Mouse (Mus musculus): ENCODE measurements at regions not wholly inside any gene's neighbourhood (a gene's known extent, or its start where the extent isn't known, plus 50 kb on each side); places are given as distances from the start of the nearest gene placed in this dataset.
"Not testable (repeated sequence)": the region's sequence is repeated elsewhere in the genome, so short reads cannot be mapped to it uniquely, and the experiment has no call there.

DNA sequence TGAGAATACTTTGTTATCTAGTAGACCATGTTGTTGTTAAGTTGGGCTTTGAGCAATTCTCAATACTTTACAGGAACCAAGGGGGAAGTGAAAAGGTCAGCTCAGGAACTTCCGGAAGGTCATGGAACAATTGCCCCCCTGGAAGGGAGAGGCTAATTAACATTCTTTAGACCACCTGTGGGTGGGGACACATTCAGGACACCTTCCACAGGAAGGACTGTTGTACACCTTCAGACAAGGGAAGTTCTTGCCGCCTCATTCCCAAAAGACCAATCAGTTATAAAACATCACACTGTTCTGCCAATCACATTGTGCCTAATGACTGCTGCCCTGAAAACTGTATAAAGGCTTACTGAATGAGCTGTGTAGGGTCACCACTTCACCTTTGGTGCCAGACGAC lies 701.2 kb downstream of the Trib2 start:
- DNase-seq (ENCODE audit: low spot score) = no peak

DNA sequence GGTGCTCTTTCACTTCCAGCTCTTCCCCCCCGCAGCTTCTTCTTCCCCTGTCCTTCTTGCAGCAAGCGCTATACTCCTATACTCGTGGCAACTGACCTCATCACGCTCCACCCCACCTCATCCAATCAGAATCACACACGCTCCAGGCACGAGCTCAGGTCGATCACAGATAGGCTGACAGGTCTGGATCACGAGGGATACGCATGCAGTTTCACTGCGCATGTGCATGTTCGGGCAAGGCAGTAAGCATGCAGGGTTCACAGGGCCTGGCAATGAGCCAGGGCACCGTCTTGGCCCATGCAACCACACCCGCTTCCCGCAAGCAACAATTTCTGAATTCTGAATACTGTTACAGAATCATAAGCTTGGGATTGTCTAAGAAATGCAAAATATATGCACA lies 701.9 kb downstream of the Trib2 start:
- no peak for DNase-seq (ENCODE audit: low spot score)

DNA sequence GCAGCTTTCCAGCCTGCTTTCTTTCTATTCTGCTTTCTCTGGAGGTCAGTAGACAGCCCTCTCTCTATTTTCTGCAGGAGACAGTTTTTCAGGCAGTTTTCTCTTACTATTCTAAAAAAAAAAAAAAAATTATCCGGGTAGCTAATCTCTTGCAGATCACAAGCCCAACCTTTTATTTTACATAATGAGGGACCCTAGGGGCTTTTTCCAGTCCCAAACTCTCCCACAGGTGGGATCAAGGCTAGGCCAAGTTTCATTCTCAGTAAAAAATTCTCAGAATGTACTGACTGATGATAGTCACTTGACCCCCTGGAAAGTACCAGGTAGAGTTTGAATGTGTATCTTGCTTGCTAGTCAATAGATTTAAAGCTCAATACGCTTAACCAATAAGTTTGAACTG lies 705.7 kb downstream of the Trib2 start:
- no peak for DNase-seq (ENCODE audit: low spot score)

DNA sequence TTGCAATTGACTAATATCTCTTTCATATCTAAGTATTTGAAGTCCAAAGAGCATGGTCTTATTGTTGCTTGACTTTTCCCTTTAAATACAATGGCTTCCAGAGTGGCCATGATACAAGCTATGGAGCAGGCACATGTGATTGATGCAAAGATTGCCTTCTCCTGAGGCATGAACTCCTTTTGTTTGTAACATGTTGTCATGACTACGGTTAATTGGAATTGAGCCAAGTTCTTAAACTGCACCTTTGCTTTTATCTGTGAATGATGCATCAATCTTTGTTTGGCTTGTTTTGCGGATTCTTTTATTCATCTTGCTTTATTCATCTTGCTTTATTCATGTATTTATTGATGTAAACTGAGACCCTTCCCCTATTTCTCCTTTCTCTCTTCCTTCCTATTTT lies 711.8 kb downstream of the Trib2 start:
- DNase-seq (ENCODE audit: low spot score) = no peak

GRCm38 (mm10) chr12:15078615-15079014 lies 738.1 kb downstream of the Trib2 start:
- no peak for DNase-seq (ENCODE audit: low spot score)

DNA sequence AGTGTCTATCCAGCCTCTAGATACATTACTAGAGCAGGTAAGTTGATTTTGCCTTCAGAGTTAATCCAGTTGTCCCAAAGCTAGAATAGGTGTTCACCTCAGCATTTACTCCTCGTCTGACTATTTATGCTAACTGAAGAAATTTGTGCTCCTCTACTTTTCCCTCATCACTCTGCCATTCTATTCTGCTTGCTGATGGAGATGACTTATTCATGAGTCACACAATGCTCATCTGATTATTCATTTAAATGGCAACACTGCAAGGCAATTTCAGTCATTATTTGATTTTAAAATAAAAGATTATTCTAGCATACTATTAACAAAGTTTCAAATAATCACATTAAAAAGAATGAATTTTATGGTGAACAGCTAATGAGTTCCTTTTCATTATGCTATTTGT lies 752.4 kb downstream of the Trib2 start:
- DNase-seq (ENCODE audit: low spot score) = no peak

DNA sequence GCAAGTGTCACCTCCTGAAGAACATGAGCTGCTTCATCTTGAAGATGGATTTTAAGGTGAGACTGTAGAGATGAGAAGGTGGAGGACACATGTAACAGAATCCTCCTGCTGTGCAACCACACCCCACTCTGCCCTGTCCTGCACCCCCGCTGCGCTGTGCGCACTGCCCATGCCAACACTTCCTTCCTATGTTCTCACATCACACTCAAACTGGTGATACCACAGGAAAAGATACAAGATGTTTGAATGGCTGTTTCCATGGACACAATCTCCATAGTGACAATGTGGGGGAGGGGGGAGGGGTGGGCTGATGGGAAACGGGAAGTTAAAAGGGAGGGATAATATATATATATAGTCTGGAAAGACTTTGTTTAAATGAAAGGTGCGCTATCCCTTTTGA lies 765.3 kb downstream of the Trib2 start:
- DNase-seq (ENCODE audit: low spot score) = no peak

DNA sequence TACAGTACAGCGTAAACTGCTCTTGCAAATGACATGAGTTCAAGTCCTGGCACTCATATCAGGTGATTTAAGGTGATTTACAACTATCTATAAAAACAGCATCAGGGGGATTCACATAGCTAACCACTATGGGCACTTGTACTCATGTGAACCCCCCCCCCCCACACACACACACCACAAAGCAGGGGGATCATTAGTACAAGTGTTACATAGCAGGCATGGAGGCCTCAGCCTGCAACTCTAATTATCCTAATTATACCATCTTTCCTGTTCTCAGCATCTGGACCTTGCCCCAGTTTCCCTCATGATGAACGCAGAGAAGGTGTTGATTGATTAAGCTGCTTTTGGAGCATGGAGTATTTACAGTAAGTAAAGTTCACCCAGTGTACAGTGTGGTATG lies 773.5 kb downstream of the Trib2 start:
- DNase-seq (ENCODE audit: low spot score) = no peak

- DNase-seq (ENCODE audit: low spot score) = no peak
These were observed 805.6 kb downstream of the Trib2 start for GRCm38 (mm10) chr12:15011091-15011490.

- DNase-seq (ENCODE audit: low spot score) = not testable (repeated sequence)
These were observed 814.3 kb downstream of the Trib2 start for GRCm38 (mm10) chr12:15002401-15002800.
